16 mouse cellular contexts compared by ENCODE assay signal in the genomic region with DNA sequence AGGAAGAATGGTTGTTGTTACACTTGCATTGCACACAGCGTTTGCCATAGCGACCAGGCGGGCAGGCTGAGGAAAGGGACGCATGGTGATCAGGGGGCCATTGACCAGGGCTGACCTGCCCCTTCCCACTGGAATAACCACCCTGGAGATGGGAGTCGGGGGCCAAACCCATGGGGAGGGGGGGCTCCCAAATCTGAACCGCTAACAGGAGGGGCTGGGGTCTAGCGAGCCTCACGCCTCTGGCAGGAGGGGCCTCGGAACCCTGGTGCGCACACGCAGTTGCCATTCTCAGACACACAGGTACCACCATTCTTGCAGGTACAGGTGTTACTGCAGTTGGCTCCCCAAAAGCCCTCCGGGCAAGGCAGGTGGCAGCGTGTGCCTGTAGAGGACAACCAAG.
"Had no signal": no experiment of that assay in that cellular context is flagged by ENCODE, and none has a peak within 500 bp of the region (broad histone marks: within the 10 kb centered on the region; RNA-seq: fewer than 3 reads in every experiment).

No protein-coding gene starts in this region.

- H3K27ac ChIP-seq: neural tube, embryonic 13.5 days; neural tube, embryonic 15.5 days; stomach, embryonic 15.5 days; stomach, postnatal 0 days had no signal

- H3K4me2 ChIP-seq: neural tube, embryonic 13.5 days; neural tube, embryonic 15.5 days; stomach, embryonic 15.5 days had no signal

- H3K27me3 ChIP-seq: stomach, embryonic 15.5 days had no signal

- H3K9me3 ChIP-seq: neural tube, embryonic 13.5 days; neural tube, embryonic 15.5 days; stomach, embryonic 15.5 days had no signal

- DNase-seq: retina, postnatal 1 day; right cerebral cortex, adult 18-20 months; right cerebral cortex, postnatal 14 days; right cerebral cortex, postnatal 25 days; right cerebral cortex, postnatal 4 days; spleen, adult 18-20 months; thymus, adult 18-20 months; thymus, adult 2 months; thymus, postnatal 14 days; thymus, postnatal 25 days; thymus, postnatal 36 days; thymus, postnatal 4 days had no signal

- H3K36me3 ChIP-seq: neural tube, embryonic 13.5 days; neural tube, embryonic 15.5 days had no signal

- H3K4me3 ChIP-seq: neural tube, embryonic 13.5 days; neural tube, embryonic 15.5 days; stomach, embryonic 15.5 days had no signal

- H3K9ac ChIP-seq: neural tube, embryonic 13.5 days; neural tube, embryonic 15.5 days; stomach, embryonic 15.5 days had no signal
